Mouse (Mus musculus) hindbrain, embryonic 16.5 days (tissue): ENCODE measurements around the gene Myo10. TPM values are rescaled to one million over a fixed set of nuclear protein-coding genes. Genes with fewer than 3 reads are reported as not detected.

Source experiments
- ATAC-seq: fragments of 200-750 bp; cut with Nextera tagmentation; 2 replicates; pipeline ENCODE4 v1.8.0; 2017; ENCODE audit warnings: moderate TSS enrichment, moderate library complexity
- H3K27ac ChIP-seq: fragments of 300-500 bp; sonication (generic); 2 replicates; pipeline ENCODE4 v1.5.1; 2014; ENCODE audit warnings: low read depth, mild to moderate bottlenecking, control low read depth, low read length, moderate library complexity
- H3K27me3 ChIP-seq: fragments of 300-500 bp; sonication (generic); replicated peaks from 2 replicates; pipeline ENCODE4 v1.6.1; 2014; ENCODE audit warnings: low read length; ENCODE audit not compliant: control insufficient read depth, insufficient read depth
- H3K36me3 ChIP-seq: fragments of 300-500 bp; sonication (generic); 2 replicates; pipeline ENCODE4 v1.6.1; 2014; ENCODE audit warnings: mild to moderate bottlenecking, low read length, moderate library complexity, mixed read lengths; ENCODE audit not compliant: control insufficient read depth, insufficient read depth
- H3K4me1 ChIP-seq: fragments of 300-500 bp; sonication (generic); 2 replicates; pipeline ENCODE4 v1.6.1; 2014; ENCODE audit warnings: low read depth, low read length; ENCODE audit not compliant: control insufficient read depth, insufficient read depth
- H3K4me2 ChIP-seq: fragments of 300-500 bp; sonication (generic); 2 replicates; pipeline ENCODE4 v1.6.1; 2014; ENCODE audit warnings: mild to moderate bottlenecking, low read length, control low read depth, moderate library complexity
- H3K4me3 ChIP-seq: fragments of 300-500 bp; sonication (generic); 2 replicates; pipeline ENCODE4 v1.5.1; 2014; ENCODE audit warnings: mild to moderate bottlenecking, low read length, control low read depth, moderate library complexity
- H3K9ac ChIP-seq: fragments of 300-500 bp; sonication (generic); 2 replicates; pipeline ENCODE4 v1.6.1; 2014; ENCODE audit warnings: low read depth, mild to moderate bottlenecking, control low read depth, low read length, moderate library complexity
- H3K9me3 ChIP-seq: fragments of 300-500 bp; sonication (generic); 2 replicates; pipeline ENCODE4 v1.6.1; 2014; ENCODE audit warnings: mild to moderate bottlenecking, low read length, moderate library complexity; ENCODE audit not compliant: control insufficient read depth
- WGBS: fragments of 180-500 bp; shearing (Covaris S2); extraction: QIAGEN DNeasy Blood & Tissue Kit; methylation state at CpG from one replicate; pipeline ENCODE4 v1.1.7; 2014; 5-methylcytosine and 5-hydroxymethylcytosine counted together
- polyA plus RNA-seq: library from polyadenylated mRNA; unstranded; fragments of >200 nt; fragmentation: Nextera tagmentation; extraction: Ambion mirVana; gene quantifications from 2 replicates; pipeline ENCODE4 v1.2.1, GENCODE M21; 2015

Myo10 gene
- polyA plus RNA-seq, 1 experiment from 2014 or later = 26.2 TPM

DNA sequence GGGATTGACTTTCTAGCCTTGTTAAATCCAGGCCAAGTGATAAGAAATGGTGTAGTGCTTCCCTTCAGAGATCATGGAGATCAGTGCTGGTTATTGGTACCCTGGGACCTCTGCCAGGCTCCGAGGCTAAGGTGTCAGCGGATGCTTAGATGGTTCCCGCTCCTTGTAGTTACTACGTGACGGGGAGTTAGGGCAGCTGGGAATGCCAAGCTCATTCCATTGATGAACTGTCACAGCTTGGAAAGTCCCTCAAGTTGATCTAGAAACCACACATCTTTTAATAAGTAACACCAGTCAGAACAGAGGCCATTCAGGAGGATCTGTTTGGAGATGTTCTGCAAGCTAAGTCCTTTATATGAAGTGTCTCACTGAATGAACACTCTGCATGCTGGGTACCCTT is 16.9 kb downstream of the Myo10 start:
- Histone ChIP-seq H3K27me3 (no peaks in the 10 kb centered on the region), H3K4me1 (no peaks in the 10 kb centered on the region), H3K9ac (no peak overlapping the region), H3K4me3 (no peak overlapping the region), H3K4me2 (no peak overlapping the region), H3K27ac (no peak overlapping the region), H3K9me3 (no peaks in the 10 kb centered on the region), H3K36me3 (no peaks in the 10 kb centered on the region)
- WGBS = 86% methylated on average over 5 of the region's 5 CpGs
- ATAC-seq = no peak

DNA sequence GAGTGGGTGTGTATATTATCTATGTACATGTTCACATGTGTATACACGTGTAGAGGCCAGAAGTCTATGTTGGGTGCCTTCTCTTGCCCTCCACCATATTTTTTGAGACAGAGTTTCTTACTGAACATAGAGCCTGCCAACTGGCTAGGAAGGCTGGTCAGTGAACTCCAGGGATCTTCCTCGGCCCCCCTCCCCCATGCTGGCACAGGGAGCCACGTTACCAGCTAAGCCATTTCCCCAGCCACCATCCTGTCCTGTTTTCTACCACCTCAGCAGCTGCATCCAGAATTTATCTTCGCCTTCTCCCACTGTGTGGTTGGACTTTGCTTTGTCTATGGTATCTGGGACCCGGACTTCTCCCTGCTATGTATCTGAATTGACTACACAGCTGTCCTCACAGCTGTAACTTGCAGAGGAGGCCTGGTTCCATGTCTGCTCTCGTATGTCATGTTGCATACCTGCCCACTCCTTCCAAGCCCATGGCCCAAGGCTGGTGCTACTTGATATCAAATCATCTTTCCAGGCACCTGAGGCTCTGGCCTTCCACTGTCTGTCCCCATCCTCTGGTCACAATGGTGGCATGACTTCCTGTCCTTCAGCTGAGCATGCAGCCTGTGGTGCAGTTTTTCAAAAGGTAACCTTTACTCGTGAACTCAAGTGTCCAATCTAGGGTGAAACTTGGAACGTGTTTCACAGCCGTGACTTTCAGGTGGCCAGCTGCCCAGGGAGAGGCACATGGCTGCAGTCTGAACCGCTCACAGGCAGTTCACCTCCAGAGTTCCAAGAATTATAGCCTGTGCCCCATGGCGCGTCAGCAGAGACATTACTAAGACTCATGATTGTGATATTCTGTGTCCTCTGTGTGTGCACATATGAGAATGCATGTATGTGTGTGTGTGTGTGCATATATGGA is 18.8 kb downstream of the Myo10 start:
- H3K27ac ChIP-seq = no peak overlapping the region
- H3K36me3 ChIP-seq = no peaks in the 10 kb centered on the region

DNA sequence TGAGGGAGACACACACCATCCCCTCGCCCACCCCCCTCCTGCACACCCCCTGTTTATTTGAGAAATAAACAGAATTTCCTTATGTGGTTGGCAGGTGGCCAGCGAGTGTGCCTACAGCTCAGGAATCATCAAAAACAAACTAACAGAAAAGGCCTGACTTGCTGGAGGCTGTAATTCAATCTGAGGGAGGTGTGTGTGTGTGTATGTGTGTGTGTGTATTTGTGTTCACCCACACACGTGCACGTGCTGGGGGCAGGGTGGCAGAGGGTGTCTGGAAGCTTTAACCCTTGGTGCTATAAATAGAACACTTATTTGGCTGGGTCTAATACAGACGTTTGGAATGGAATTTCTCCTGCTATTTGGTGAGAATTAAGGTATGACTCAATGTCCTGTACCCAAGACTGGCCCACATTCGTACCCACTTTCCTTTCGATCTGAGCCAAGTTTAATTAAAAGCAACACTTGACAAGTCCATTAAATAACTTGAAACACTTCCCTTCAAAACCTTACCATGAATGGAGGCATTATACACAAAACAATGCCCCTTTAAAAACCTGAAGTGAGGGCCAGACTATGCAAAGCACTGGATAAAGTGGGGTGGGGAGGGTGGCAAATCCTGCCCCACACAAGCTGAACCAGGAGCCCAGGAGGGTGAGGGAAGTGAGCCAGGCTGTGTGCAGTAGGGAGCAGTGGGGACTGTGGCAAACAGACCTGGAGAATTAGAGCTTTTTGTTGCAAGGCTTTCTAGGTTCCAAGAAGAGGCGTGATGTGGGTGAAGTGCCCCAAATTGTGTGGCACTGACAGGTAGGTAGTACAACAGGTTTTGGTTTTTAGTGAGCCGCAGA is 20.1 kb downstream of the Myo10 start:
- Histone ChIP-seq H3K27me3 (no peaks in the 10 kb centered on the region), H3K9ac (no peak overlapping the region), H3K4me1 (no peaks in the 10 kb centered on the region), H3K27ac (no peak overlapping the region), H3K4me3 (no peak overlapping the region), H3K4me2 (no peak overlapping the region), H3K36me3 (no peaks in the 10 kb centered on the region), H3K9me3 (no peaks in the 10 kb centered on the region)
- WGBS = 46% methylated on average over 9 of the region's 9 CpGs
- peak; percentile 70 for ATAC-seq

More for the DNA sequence above, 18.8 kb downstream of the Myo10 start:
- Histone ChIP-seq H3K4me3 (no peak overlapping the region), H3K27me3 (no peaks in the 10 kb centered on the region), H3K4me2 (no peak overlapping the region), H3K4me1 (no peaks in the 10 kb centered on the region), H3K9ac (no peak overlapping the region), H3K9me3 (no peaks in the 10 kb centered on the region)
- no peak for ATAC-seq
- WGBS = 89% methylated on average over 12 of the region's 12 CpGs

DNA sequence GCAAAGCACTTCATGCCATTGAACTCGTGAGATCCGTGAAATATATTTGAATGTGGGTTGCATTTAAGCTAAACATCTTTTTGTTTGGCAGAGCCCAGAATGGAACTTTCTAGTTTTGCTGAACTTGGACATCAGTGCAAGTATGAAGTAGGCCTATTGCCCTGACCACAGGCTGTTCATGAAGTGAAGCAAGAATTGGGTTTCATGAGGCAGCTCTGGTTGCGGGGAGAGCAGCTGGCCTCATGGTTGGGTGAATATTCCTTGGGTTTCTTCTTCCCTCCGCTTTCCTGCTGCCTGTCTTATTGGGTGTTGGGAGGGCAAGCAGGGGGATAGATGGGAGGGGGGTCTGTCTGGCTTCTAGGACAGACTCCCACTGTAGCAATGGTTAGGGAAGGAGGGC is 23.5 kb downstream of the Myo10 start:
- no peaks in the 10 kb centered on the region for H3K9me3 ChIP-seq
- no peaks in the 10 kb centered on the region for H3K27me3 ChIP-seq
- no peak overlapping the region for H3K4me2 ChIP-seq
- H3K4me3 ChIP-seq = no peak overlapping the region
- no peak for ATAC-seq
- H3K36me3 ChIP-seq = no peaks in the 10 kb centered on the region
- H3K4me1 ChIP-seq = no peaks in the 10 kb centered on the region
- 86% methylated on average over 4 of the region's 4 CpGs for WGBS
- H3K9ac ChIP-seq = no peak overlapping the region
- no peak overlapping the region for H3K27ac ChIP-seq

DNA sequence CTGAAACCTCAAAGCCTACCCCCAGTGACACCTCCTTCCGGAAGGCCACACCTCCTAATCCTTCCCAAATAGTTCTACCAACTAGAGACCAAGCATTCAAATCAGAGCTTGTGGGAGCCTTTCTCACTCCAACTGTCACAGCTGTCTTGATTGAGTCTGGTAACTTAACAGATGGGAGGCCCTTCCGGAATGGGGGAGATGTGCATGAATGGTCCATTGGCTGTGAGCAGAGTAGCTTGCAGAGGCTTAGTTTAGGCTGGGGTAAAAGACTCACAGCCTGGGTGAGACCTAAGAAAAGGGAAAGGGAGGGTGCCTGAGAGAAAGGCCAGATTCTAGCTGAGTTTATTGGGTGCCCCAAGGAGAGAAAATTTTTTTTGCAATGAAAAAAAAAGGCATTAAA is 26.0 kb downstream of the Myo10 start:
- Histone ChIP-seq H3K4me3 (no peak overlapping the region), H3K27ac (no peak overlapping the region), H3K4me1 (no peaks in the 10 kb centered on the region), H3K9ac (no peak overlapping the region), H3K9me3 (no peaks in the 10 kb centered on the region), H3K27me3 (no peaks in the 10 kb centered on the region), H3K36me3 (no peaks in the 10 kb centered on the region), H3K4me2 (no peak overlapping the region)
- no peak for ATAC-seq
- WGBS = 66% methylated on average over 2 of the region's 2 CpGs

DNA sequence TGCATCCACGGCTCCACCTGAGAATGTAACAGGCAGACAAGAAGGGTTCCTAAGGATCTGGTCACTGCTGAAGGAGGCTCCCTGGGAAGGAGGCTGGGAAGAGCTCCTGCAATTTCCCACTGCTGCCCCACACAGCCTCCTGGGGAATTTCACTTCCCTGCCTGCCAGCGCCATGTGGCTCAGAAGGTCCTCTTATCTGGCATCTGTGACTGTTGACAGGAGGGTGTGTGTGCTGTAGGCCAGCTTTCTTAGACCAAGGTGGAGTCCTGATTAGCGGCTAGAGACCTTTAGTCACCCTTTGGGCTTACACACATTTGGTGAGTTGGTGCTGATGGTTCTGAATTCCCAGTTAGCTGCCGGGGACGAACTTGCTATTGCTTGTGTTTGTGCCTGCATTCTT is 28.0 kb downstream of the Myo10 start:
- ATAC-seq = no peak
- 73% methylated on average over 5 of the region's 5 CpGs for WGBS
- H3K9me3 ChIP-seq = no peaks in the 10 kb centered on the region

DNA sequence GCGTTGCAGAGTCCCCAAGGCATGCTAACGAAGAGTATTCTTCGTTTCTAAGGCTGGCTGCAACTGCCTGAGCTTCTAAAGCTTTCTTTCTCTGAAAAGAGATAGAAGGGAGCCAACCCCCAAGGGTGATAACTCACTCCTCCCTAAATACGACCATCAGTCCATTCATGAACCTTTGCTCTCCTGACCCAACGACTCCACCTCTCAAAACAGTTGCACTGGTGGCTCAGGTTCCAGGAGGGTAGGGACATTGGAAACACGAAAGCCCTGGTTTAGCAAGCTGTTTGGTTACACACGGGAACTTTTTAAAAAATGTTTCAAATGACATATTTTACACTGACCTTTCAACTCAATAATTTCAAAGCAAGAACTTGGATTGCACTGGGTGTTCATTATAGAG is 29.5 kb downstream of the Myo10 start:
- H3K4me2 ChIP-seq = no peak overlapping the region
- no peak overlapping the region for H3K9ac ChIP-seq
- H3K36me3 ChIP-seq = no peaks in the 10 kb centered on the region
- H3K27me3 ChIP-seq = no peaks in the 10 kb centered on the region
- no peak overlapping the region for H3K4me3 ChIP-seq
- no peak overlapping the region for H3K27ac ChIP-seq
- H3K4me1 ChIP-seq = no peaks in the 10 kb centered on the region
- WGBS = 62% methylated on average over 7 of the region's 7 CpGs
- no peak for ATAC-seq
- no peaks in the 10 kb centered on the region for H3K9me3 ChIP-seq

More for the DNA sequence above, 28.0 kb downstream of the Myo10 start:
- Histone ChIP-seq H3K4me2 (no peak overlapping the region), H3K4me3 (no peak overlapping the region), H3K4me1 (no peaks in the 10 kb centered on the region), H3K36me3 (no peaks in the 10 kb centered on the region), H3K27me3 (no peaks in the 10 kb centered on the region), H3K27ac (no peak overlapping the region), H3K9ac (no peak overlapping the region)

DNA sequence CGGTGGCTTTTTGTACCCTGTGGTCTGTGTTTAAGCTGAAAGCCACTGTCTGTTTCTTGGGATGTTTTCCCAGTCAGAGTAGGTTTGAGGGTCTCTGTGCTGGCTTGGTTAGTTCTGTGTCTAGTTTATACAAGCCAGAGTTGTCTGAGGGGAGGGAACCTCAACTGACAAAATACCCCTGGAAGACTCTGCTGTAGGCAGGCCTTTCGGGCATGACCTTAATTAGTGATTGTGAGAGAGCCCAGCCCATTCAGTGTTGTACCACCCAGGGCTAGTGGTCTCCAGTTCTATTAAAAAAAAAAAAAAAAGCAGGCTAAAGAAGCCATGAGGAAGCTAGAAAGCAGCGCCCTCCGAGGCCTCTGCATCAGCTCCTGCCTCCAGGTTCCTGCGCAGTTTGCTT is 30.0 kb downstream of the Myo10 start:
- no peak overlapping the region for H3K4me3 ChIP-seq
- no peak overlapping the region for H3K27ac ChIP-seq
- ATAC-seq = no peak
- no peak overlapping the region for H3K4me2 ChIP-seq
- H3K4me1 ChIP-seq = no peaks in the 10 kb centered on the region
- WGBS = 56% methylated on average over 5 of the region's 5 CpGs
- H3K27me3 ChIP-seq = no peaks in the 10 kb centered on the region
- no peaks in the 10 kb centered on the region for H3K36me3 ChIP-seq
- H3K9ac ChIP-seq = no peak overlapping the region
- H3K9me3 ChIP-seq = no peaks in the 10 kb centered on the region

DNA sequence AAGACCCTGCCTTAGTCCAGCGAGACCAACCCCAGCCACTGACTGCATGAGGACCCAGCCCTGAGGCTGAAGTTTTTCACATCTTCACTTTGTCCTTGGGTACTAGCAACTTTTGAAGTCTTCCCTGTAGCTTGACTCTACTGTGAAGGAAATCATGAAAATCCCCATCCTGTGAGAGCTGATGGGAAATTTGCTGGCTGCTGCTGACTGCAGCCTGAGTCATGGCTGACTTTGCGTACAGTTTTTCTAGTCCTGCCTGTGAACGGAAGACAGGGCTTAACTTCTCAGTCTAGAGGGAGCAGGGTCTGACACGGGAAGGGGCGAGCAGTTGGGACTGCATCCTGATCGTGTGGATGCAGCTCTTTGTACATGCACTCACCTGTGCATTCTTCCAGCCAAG is 30.6 kb downstream of the Myo10 start:
- 87% methylated on average over 6 of the region's 6 CpGs for WGBS
- H3K27me3 ChIP-seq = no peaks in the 10 kb centered on the region
- H3K9me3 ChIP-seq = no peaks in the 10 kb centered on the region
- no peak overlapping the region for H3K9ac ChIP-seq
- H3K4me2 ChIP-seq = no peak overlapping the region
- no peaks in the 10 kb centered on the region for H3K4me1 ChIP-seq
- ATAC-seq = no peak
- no peak overlapping the region for H3K4me3 ChIP-seq
- no peaks in the 10 kb centered on the region for H3K36me3 ChIP-seq
- no peak overlapping the region for H3K27ac ChIP-seq
